Mouse (Mus musculus): ENCODE measurements around the gene Cd8b1.

DNA sequence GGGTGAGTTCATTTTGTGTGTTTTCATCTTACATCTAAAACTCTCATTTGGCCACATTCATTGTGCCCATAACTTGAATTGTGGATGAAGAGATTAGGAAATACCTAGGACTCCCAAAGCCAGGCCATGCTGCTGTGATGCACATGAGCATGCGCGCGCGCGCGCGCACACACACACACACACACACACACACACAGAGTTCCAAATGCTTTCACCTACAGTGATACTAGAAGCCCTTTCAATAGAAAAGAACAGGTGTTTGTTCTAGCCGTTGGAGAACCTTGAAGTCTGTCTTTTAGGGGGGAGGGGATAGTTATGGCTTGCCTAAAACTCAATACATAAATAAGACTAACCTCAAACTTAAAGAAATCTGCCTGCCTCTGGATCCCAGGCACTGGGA, 15.1 kb downstream of the Cd8b1 start:
- TF ChIP-seq POLR2A (IDR thresholded peaks at IDR 0.05; ENCODE audit: control insufficient read depth, extremely low read depth, insufficient read depth, low read length, poor library complexity), result 0 out of 2 replicates have a peak, but pooled peaks have one; percentile 19
- no peak for TF ChIP-seq CTCF (IDR thresholded peaks at IDR 0.05; ENCODE audit: borderline replicate concordance, control insufficient read depth, extremely low read depth, insufficient read depth, low read length, poor library complexity)

Measured in thymus, adult 2 months (tissue).